Mouse (Mus musculus) C3H10T1/2 (cell line): Measurements from ENCODE around the gene Pigp. TPM values are rescaled to one million over a fixed set of nuclear protein-coding genes. Genes with fewer than 3 reads are reported as not detected.

Experiments used
- polyA plus RNA-seq, 2 experiments: library from polyadenylated mRNA; unstranded; fragments of >200 nt; fragmentation: generic; extraction: Trizol; gene quantifications; one replicate each; pipeline ENCODE4 v1.2.1; 2012; ENCODE audit warnings: missing spikeins in 2 of 2

The Pigp gene
- 10 to 100 TPM in 1 of 2 experiments, 1 to 10 TPM in 1; 7.0 to 59.6 TPM for polyA plus RNA-seq

DNA sequence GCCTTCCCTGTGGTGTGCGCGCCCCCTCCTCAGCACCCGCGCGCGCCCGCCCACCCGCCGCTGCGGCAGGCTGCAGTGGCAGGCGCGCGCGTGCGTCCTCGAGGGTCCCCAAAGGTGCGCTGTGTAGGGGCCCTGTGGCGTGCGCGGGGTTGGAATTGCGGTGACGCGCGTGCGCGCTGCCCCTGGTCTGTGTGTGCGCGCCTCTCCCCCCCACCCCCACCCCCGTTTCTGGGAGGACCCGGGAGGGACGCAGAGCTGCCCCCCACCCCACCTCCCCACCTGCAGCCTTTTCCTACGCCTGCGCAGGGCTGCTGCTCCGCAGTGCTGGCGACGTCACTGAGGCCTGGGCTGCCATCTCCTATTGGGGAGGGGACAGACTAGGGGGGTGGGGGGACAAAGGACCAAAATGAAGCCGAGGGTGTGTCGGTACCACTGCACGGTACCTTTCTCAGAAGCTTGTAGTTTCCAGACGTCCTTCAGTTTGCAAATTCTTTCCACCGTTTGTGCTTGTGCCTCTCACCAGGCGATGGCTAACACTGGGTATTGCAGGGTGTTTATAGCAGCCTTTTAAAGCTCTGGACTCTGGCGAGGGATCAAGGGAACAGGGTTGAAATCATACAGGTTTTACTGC is at the start of gene Pigp:
Gene Pigp (minus strand): TSS at position 542 of the 631 bp plus-strand sequence.

DNA sequence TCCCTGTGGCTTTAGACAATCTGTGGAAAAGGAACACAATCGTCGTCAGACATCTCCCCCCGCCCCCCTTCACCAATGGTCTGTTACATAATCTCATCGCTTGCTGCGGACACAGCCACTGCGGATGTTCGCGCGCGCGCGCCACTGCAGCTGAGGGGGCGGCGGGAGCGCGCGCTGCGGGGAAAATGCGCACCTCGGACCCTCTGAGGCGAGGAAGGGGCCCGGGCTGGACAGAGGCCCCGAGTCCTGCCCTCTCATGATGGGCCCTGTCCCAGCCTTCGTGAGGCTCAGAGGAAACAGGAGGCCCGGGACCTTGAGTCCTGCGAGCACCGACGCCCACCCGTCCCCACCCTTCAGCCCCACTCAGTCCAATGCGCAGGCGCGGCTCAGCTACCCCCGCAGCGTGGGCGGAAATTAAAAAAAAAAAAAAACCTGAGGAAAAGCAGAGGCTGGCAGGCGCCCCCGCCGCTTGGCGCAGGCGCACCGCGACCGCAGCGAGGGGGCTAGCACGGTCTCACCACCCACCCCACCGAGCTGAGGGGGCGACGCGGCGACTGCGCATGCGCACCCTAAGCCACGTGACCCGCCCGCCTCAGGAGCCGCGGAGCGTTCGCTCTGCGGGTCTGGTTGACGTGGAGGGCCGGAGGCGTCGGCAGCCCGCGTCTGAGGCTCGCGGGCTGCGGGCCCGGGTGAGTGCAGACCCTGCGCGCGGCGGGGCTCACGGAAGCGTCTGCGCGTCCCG is 1.3 kb downstream of the Pigp start, which contains the start of gene Ttc3:
Gene Ttc3 (plus strand): TSS at position 446 of the 742 bp plus-strand sequence.

DNA sequence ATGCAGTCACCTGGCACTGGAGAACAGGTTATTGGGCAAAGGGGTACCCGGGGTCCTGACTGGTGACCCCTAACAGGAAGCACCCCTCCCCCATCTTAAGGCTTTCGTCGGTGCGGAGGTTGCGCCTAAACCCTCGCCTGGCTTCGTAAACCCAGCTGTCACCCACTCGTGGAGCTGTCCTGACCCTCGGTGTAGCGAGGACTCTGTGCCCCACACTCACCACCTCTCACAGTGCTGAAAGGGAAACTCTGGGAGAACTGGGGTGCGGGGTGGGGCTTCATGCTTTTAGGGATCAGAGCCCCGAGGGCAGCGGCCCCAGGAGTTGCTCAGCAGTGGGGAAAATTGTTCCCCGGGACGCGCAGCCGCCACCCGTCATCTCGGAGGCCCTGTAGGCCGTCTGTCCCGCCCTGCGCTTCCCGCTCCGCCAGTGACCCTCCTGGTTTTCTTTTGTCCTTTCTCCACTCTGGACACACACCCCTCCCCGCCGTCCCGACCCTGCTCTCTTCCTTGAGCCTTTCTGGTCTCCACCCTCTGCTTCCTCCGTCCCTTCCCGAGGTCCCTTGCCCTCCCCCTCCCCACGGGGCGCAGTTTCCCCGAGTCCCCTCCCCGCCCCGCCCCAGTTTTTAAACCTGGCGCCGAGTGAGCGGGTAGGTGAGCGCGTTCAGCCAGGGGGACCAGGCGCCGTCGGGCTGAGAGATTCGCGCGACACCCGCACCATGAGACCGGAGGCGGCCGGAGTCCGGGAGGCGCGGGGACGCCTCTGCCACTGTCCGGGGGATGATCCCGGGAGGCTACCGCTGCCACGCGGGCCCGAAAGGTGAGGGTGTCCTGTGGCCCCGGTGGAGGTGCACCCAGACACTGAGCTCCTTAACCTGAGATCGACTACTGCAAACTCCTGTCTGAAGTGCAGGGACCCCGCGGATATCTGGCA is 43.6 kb downstream of the Pigp start, which contains the start of gene Ripply3:
Gene Ripply3 (plus strand): TSS at position 640 of the 931 bp plus-strand sequence.

DNA sequence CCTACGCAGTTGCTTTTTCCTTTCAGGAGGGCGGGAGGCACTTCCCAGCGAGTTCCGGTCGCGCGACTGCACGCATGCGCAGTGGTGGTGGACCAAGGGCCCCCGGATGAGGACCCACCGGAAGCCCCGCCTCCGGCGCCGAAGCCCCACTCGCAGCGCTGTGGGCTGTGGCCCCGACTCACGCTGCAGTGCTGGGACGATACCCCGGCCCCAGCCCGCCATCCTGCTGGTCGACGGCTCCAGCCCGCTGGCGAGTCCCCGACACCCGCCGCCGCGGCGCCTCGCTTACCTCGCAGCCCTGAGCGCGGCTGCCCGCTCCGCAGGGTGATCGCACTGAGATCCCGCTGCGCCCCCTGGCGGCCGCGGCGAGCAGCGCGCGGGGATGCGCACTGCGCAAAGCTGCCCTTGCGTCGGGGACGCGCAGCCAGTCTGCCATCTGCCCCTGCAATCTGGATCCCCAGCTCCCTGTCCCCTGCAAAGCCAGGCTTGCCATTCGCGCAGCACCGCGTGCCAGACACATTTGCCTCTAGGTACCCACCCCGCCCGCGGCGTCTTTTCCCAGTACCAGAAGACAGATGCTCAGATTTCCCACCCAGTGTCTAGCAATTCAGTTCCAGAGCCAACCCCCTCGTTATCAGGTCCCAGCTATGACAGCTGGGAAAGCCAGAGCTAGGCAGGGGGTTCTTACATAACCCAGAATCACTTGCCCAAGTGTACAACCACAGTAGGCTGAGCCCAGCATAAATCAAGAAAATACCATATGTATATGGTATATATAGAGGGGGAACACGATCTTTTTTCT is 58.2 kb downstream of the Pigp start, which contains the start of gene Hlcs:
Gene Hlcs (minus strand): TSS at position 343 of the 802 bp plus-strand sequence.

Other genes starting within 250 kb of the Pigp start
- gene Hlcs, start 58.3 kb downstream of the Pigp start, polyA plus RNA-seq, result 1 to 10 TPM; 2.3 to 3.0 TPM
- not detected for gene Ripply3, start 43.4 kb downstream of the Pigp start, polyA plus RNA-seq
- 10 to 100 TPM in 1 of 2 experiments, 1 to 10 TPM in 1; 1.8 to 28.3 TPM for gene Ttc3, start 1.2 kb downstream of the Pigp start, polyA plus RNA-seq
- 10 to 100 TPM; 14.9 to 43.6 TPM for gene Vps26c, start 155.0 kb upstream of the Pigp start, polyA plus RNA-seq
- 10 to 100 TPM in 1 of 2 experiments, 1 to 10 TPM in 1; 1.4 to 12.2 TPM for gene Dyrk1a, start 198.2 kb upstream of the Pigp start, polyA plus RNA-seq